Mouse (Mus musculus): ENCODE results near the gene Tpbg. TPM values are rescaled to one million over a fixed set of nuclear protein-coding genes. Genes with fewer than 3 reads are reported as not detected.

Gene Tpbg
- polyA plus RNA-seq, 1 experiment from 2014 or later = 24.6 TPM

- DNase-seq (peak; percentile 17), ATAC-seq (ENCODE audit: insufficient read depth) (no peak)
- H3K9ac ChIP-seq = no peak overlapping the region
- H3K4me3 ChIP-seq (ENCODE audit: low read depth, low read length) = no peak overlapping the region
- 57% methylated on average over 6 of the region's 6 CpGs for WGBS
- no peak overlapping the region for H3K4me2 ChIP-seq
- no peaks in the 10 kb centered on the region for H3K27me3 ChIP-seq (ENCODE audit: insufficient read depth, low read length)
- no peaks in the 10 kb centered on the region for H3K4me1 ChIP-seq (ENCODE audit: insufficient read depth)
- no peak overlapping the region for H3K27ac ChIP-seq (ENCODE audit: low read depth)
- H3K9me3 ChIP-seq (ENCODE audit: low read depth, low read length) = no peaks in the 10 kb centered on the region
- no peak for TF ChIP-seq CTCF (IDR thresholded peaks at IDR 0.05; ENCODE audit: low read depth)
- H3K36me3 ChIP-seq (ENCODE audit: insufficient read depth) = no peaks in the 10 kb centered on the region
These were observed 14.3 kb downstream of the Tpbg start for GRCm38 (mm10) chr9:85856511-85856910.

- Histone ChIP-seq H3K4me2 (no peak overlapping the region), H3K9me3 (ENCODE audit: low read depth, low read length) (no peaks in the 10 kb centered on the region), H3K9ac (no peak overlapping the region), H3K36me3 (ENCODE audit: insufficient read depth) (no peaks in the 10 kb centered on the region), H3K27me3 (ENCODE audit: insufficient read depth, low read length) (no peaks in the 10 kb centered on the region), H3K4me1 (ENCODE audit: insufficient read depth) (no peaks in the 10 kb centered on the region), H3K27ac (ENCODE audit: low read depth) (no peak overlapping the region), H3K4me3 (ENCODE audit: low read depth, low read length) (no peak overlapping the region)
- DNase-seq (no peak), ATAC-seq (ENCODE audit: insufficient read depth) (no peak)
- 44% methylated on average over 4 of the region's 4 CpGs for WGBS
- TF ChIP-seq CTCF (IDR thresholded peaks at IDR 0.05; ENCODE audit: low read depth) = no peak
These were observed 18.9 kb downstream of the Tpbg start for GRCm38 (mm10) chr9:85861065-85861464.

DNA sequence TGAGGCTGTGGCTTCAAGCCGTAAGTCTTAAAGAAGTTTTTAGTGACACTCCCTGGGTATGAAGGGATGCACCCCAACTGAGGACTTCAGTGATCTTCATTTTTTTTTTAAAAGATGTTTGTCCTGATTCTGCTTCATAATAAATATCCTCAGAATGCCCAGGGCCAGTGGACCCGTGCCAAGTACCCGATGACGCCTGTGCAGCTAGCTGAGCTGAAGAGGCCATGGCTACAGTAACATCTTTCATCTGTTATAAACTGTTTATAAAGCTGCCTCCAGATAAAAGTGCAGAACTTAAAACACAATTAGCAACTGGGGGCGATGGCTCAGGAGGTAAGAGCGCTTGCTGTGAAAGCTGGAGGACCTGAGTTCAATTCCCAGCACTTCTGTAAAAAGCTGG lies 20.4 kb downstream of the Tpbg start:
- Histone ChIP-seq H3K9ac (no peak overlapping the region), H3K9me3 (ENCODE audit: low read depth, low read length) (no peaks in the 10 kb centered on the region), H3K27ac (ENCODE audit: low read depth) (no peak overlapping the region), H3K27me3 (ENCODE audit: insufficient read depth, low read length) (no peaks in the 10 kb centered on the region), H3K36me3 (ENCODE audit: insufficient read depth) (no peaks in the 10 kb centered on the region), H3K4me1 (ENCODE audit: insufficient read depth) (no peaks in the 10 kb centered on the region), H3K4me3 (ENCODE audit: low read depth, low read length) (no peak overlapping the region), H3K4me2 (no peak overlapping the region)
- ATAC-seq (ENCODE audit: insufficient read depth) (peak; percentile 63; the same call in 1 of the 2 replicates), DNase-seq (peak; percentile 84)
- WGBS = 32% methylated on average over 6 of the region's 6 CpGs
- no peak for TF ChIP-seq CTCF (IDR thresholded peaks at IDR 0.05; ENCODE audit: low read depth)

GRCm38 (mm10) chr9:85872908-85873307 lies 30.7 kb downstream of the Tpbg start:
- H3K4me2 ChIP-seq = no peak overlapping the region
- no peak overlapping the region for H3K4me3 ChIP-seq (ENCODE audit: low read depth, low read length)
- no peak for TF ChIP-seq CTCF (IDR thresholded peaks at IDR 0.05; ENCODE audit: low read depth)
- no peaks in the 10 kb centered on the region for H3K27me3 ChIP-seq (ENCODE audit: insufficient read depth, low read length)
- 78% methylated on average over 7 of the region's 7 CpGs for WGBS
- H3K4me1 ChIP-seq (ENCODE audit: insufficient read depth) = no peaks in the 10 kb centered on the region
- DNase-seq (no peak), ATAC-seq (ENCODE audit: insufficient read depth) (no peak)
- no peak overlapping the region for H3K27ac ChIP-seq (ENCODE audit: low read depth)
- H3K9me3 ChIP-seq (ENCODE audit: low read depth, low read length) = no peaks in the 10 kb centered on the region
- H3K9ac ChIP-seq = no peak overlapping the region
- no peaks in the 10 kb centered on the region for H3K36me3 ChIP-seq (ENCODE audit: insufficient read depth)

DNA sequence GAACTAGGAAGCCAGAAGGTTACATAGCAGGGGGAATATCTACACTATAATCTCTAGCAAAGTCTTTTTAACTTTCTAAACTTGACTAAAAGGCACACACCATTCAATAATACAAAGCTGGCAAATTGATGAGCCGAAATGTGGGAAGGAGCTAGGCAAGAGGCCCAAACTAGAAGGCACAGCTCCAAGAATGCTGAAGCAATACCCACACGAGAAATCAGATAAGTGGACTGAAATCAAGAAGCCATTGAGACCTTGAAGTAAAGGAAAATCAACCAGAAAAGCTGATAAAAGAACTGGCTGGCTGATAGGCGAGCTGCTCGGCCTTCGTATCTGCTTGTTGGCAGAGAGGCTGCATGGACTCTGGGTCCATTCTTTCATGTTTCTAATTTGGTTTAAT lies 51.5 kb downstream of the Tpbg start:
- Histone ChIP-seq H3K9ac (no peak overlapping the region), H3K4me2 (no peak overlapping the region), H3K4me3 (ENCODE audit: low read depth, low read length) (no peak overlapping the region), H3K4me1 (ENCODE audit: insufficient read depth) (no peaks in the 10 kb centered on the region), H3K27me3 (ENCODE audit: insufficient read depth, low read length) (no peaks in the 10 kb centered on the region), H3K36me3 (ENCODE audit: insufficient read depth) (no peaks in the 10 kb centered on the region), H3K9me3 (ENCODE audit: low read depth, low read length) (no peaks in the 10 kb centered on the region), H3K27ac (ENCODE audit: low read depth) (no peak overlapping the region)
- no peak for ATAC-seq (ENCODE audit: insufficient read depth)
- DNase-seq = no peak
- TF ChIP-seq CTCF (IDR thresholded peaks at IDR 0.05; ENCODE audit: low read depth) = no peak
- 72% methylated on average over 5 of the region's 5 CpGs for WGBS

Other genes with a start within 250 kb of the Tpbg start
- gene Ibtk, start 93.0 kb upstream of the Tpbg start, polyA plus RNA-seq (2014; fragmentation: Nextera tagmentation; extraction: Ambion mirVana) = 43.6 and 44.8 TPM in 2 replicates

All from lung, embryonic 14.5 days (tissue).